8 mouse cellular contexts compared by ENCODE assay signal in genomic region chr6:112197445-112197844, GRCm38 (mm10).
DNase-seq lines count a peak whose midpoint lies in the region; ATAC-seq lines count a peak whose summit lies in the region.

No protein-coding gene starts in this region.

- H3K4me1 ChIP-seq in hindbrain, embryonic 15.5 days (replicated peaks) = no peaks in the 10 kb centered on the region

- no peak overlapping the region for H3K9ac ChIP-seq in hindbrain, embryonic 15.5 days

- H3K4me2 ChIP-seq in hindbrain, embryonic 15.5 days = peak overlapping the region; percentile 54

- 8% methylated on average over 16 of the region's 16 CpGs for WGBS in hindbrain, embryonic 15.5 days

- peak; percentile 72 for ATAC-seq in activated CD4-positive, CD25-positive, alpha-beta regulatory T cell, adult 4 months
- ATAC-seq in hindbrain, embryonic 15.5 days (ENCODE audit: low FRiP score, low read depth) = peak; percentile 72
- peak; percentile 71 for ATAC-seq in megakaryocyte, adult 5-6 weeks (ENCODE audit: poor library complexity, severe bottlenecking)

- no peaks in the 10 kb centered on the region for H3K36me3 ChIP-seq in hindbrain, embryonic 15.5 days

- peak overlapping the region; percentile 20 for H3K4me3 ChIP-seq in hindbrain, embryonic 15.5 days

- H3K27me3 ChIP-seq in hindbrain, embryonic 15.5 days = no peaks in the 10 kb centered on the region

- H3K9me3 ChIP-seq in hindbrain, embryonic 15.5 days = no peaks in the 10 kb centered on the region

- DNase-seq in cerebellum, postnatal 36 days = peak; percentile 60 to 63
- DNase-seq in gastrocnemius, adult 18-20 months (ENCODE audit: low spot score) = peak; percentile 80
- DNase-seq in layer of hippocampus, postnatal 36 days = peak; percentile 81 to 83
- DNase-seq in right cerebral cortex, postnatal 10 days (ENCODE audit: low spot score in 2 of 2) = peak; percentile 93 to 94
- peak; percentile 67 for DNase-seq in urinary bladder, postnatal 25 days (ENCODE audit: low spot score)

- no peak overlapping the region for H3K27ac ChIP-seq in hindbrain, embryonic 15.5 days (replicated peaks)
